Mouse (Mus musculus) small intestine, adult 2 months (tissue): ENCODE measurements around the gene Lce1e. TPM values are rescaled to one million over a fixed set of nuclear protein-coding genes. Genes with fewer than 3 reads are reported as not detected.
"Not testable (repeated sequence)": the region's sequence is repeated elsewhere in the genome, so short reads cannot be mapped to it uniquely, and the experiment has no call there.

Experiments
- H3K27ac ChIP-seq: fragments of 200-500 bp; 2 replicates; pipeline ENCODE4 v1.5.1; 2012; ENCODE audit warnings: low read depth, low read length, control low read depth, inconsistent platforms; ENCODE audit not compliant: insufficient read depth
- H3K27me3 ChIP-seq: fragments of 200-500 bp; 2 replicates; pipeline ENCODE4 v1.6.1; 2012; ENCODE audit warnings: mild to moderate bottlenecking, moderate library complexity, low read length, inconsistent platforms; ENCODE audit not compliant: control insufficient read depth, insufficient read depth
- H3K36me3 ChIP-seq: fragments of 200-500 bp; 2 replicates; pipeline ENCODE4 v1.6.1; 2012; ENCODE audit warnings: mild to moderate bottlenecking, low read length, control low read depth, inconsistent platforms; ENCODE audit not compliant: control insufficient read depth, insufficient read depth
- H3K4me1 ChIP-seq: fragments of 200-500 bp; 2 replicates; pipeline ENCODE4 v1.6.1; 2012; ENCODE audit warnings: low read length, inconsistent platforms, mixed read lengths; ENCODE audit not compliant: control insufficient read depth, insufficient read depth, insufficient read length
- H3K4me3 ChIP-seq: fragments of 200-500 bp; 2 replicates; pipeline ENCODE4 v1.5.1; 2012; ENCODE audit warnings: low read depth, mild to moderate bottlenecking, control low read depth, inconsistent platforms, low read length, moderate library complexity
- CTCF ChIP-seq: fragments of 200-500 bp; IDR thresholded peaks from 2 replicates; pipeline ENCODE4 v1.5.1; 2012; ENCODE audit warnings: low read depth, mild to moderate bottlenecking, control low read depth, inconsistent platforms, low read length, moderate library complexity, mixed read lengths; ENCODE audit not compliant: insufficient replicate concordance, insufficient read length; ENCODE audit errors: extremely low read depth
- POLR2A ChIP-seq: fragments of 200-500 bp; IDR thresholded peaks from 2 replicates; pipeline ENCODE4 v1.6.1; 2012; ENCODE audit warnings: low read depth, mild to moderate bottlenecking, control low read depth, inconsistent platforms, low read length, moderate library complexity
- WGBS: fragments of 180-500 bp; shearing (Covaris S2); methylation state at CpG from one replicate; pipeline ENCODE4 v1.1.7; 2018; 5-methylcytosine and 5-hydroxymethylcytosine counted together
- polyA plus RNA-seq: library from polyadenylated mRNA; depleted of rRNA; stranded (reverse); fragments of >200 nt; gene quantifications from 2 replicates; pipeline ENCODE4 v1.2.3, GENCODE M21; 2012; rRNA removed

The Lce1e gene
- polyA plus RNA-seq, 1 experiment: not detected

DNA sequence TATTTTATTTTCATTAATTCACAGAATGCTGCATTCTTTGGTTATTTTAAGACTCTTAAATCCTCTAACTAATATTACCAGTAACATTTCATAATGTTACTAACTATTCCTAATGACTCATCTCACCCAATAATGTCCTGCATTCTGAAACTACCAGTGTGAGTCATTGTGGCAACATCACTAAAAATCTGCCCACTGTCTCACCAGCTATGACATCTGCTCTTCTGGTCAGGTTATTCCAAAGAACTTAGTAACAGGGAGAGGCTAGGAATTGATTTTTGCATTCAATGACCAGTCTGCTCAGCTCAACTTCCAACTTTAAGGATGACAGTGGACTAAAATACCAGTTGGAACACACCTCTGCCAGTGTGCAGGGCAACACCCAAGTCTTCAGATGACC lies 17.2 kb downstream of the Lce1e start:
- TF ChIP-seq CTCF: no peak
- TF ChIP-seq POLR2A: no peak
- Histone ChIP-seq H3K27ac (no peak overlapping the region), H3K36me3 (no peaks in the 10 kb centered on the region), H3K4me1 (no peaks in the 10 kb centered on the region), H3K4me3 (no peak overlapping the region), H3K27me3 (no peaks in the 10 kb centered on the region)

DNA sequence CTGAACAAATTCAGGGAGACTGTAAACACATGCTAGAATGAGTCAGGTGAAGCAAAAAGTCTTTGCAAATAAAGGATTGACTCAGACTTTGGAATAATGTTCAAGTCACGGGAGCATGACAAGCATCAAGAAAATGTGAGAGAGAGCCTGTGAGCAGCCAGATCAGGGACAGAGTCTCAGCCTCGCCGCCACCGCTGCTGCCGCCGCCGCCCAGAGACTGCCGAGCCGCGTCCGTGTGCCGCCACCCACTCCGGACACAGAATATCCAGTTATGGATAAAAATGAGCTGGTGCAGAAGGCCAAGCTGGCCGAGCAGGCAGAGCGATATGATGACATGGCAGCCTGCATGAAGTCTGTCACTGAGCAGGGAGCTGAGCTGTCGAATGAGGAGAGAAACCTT lies 19.7 kb downstream of the Lce1e start:
- WGBS: 64% methylated on average over 16 of the region's 16 CpGs
- not testable (repeated sequence) for H3K27me3 ChIP-seq, H3K4me1 ChIP-seq

DNA sequence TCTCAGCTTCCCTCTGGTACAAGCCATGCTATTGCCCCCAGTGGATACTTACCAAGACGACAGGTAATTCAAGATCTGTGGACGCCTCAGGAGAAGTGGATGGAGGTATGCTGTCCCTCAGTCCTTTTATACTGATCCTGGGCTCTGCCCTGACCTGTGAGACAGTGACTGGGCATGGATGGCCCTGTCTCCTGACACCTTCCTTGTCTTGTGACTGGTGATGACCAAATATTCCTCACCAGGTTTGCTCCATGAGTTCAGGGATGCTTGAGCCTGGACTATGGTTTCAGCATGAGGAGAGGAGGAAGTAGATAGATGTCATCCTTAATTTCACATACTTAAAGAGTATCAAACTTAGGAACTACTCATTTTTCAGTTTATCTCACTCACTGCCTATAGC lies 21.8 kb downstream of the Lce1e start, which contains the start of gene Lce1d:
Gene Lce1d, minus strand, starts transcription at position 101 of the 400 bp plus-strand sequence.
- H3K27me3 ChIP-seq: no peaks in the 10 kb centered on the region
- WGBS: 51% methylated on average over 2 of the region's 2 CpGs
- H3K4me1 ChIP-seq: no peaks in the 10 kb centered on the region
- H3K4me3 ChIP-seq: no peak within 1 kb of the TSS
- no peaks in the 10 kb centered on the region for H3K36me3 ChIP-seq
- H3K27ac ChIP-seq: no peak within 1 kb of the TSS
- TF ChIP-seq POLR2A (no peak), CTCF (no peak)

More for the DNA sequence above, 19.7 kb downstream of the Lce1e start:
- not testable (repeated sequence) for H3K36me3 ChIP-seq, H3K27ac ChIP-seq, H3K4me3 ChIP-seq

DNA sequence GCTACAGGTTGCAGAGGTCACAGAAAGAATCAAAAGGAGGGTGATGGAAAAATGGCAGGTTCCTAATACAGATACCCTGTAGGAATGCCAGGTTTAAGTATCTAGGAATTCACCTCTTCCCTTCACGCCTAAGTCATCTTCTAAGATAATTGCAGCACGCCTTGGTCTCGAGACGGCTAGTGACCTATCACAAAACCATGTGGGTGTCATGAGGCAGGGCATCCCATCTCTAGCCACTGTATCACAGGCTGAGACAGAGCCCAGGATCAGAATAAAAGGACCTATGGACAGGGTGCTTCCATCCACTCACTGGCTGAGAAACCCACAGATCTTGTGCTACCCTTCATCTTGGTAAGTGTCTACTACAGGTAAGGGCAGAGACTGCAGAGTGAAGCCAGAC lies 29.9 kb downstream of the Lce1e start, which contains the start of gene Lce1c:
Gene Lce1c, plus strand, starts transcription at position 301 of the 400 bp plus-strand sequence.
- H3K4me1 ChIP-seq: no peaks in the 10 kb centered on the region
- WGBS: 84% methylated on average over 4 of the region's 4 CpGs
- no peaks in the 10 kb centered on the region for H3K27me3 ChIP-seq
- no peak within 1 kb of the TSS for H3K4me3 ChIP-seq
- no peaks in the 10 kb centered on the region for H3K36me3 ChIP-seq
- H3K27ac ChIP-seq: no peak within 1 kb of the TSS
- TF ChIP-seq POLR2A (no peak), CTCF (no peak)

DNA sequence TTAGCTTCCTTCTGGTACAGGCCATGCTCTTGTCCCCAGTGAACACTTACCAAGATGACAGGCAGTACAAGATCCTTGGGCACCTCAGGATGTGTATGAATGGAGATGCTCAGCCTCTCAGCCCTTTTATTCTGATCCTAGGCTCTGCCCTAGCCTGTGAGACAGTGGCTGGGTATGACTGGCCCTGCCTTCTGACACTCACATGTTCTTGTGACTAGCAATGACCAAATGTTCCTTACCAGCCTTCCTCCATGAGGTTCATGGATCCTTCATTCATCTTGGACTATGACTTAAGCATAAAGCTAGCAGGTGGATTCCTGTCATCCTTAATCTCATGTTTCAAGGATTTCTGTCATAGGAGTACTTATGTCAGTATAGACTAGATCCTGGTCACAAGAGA lies 38.7 kb downstream of the Lce1e start, which contains the start of gene Lce1a2:
Gene Lce1a2, minus strand, starts transcription at position 101 of the 400 bp plus-strand sequence.
- TF ChIP-seq CTCF: no peak
- TF ChIP-seq POLR2A: no peak
- H3K4me3 ChIP-seq: no peak within 1 kb of the TSS
- H3K4me1 ChIP-seq: no peaks in the 10 kb centered on the region
- no peaks in the 10 kb centered on the region for H3K27me3 ChIP-seq
- no peaks in the 10 kb centered on the region for H3K36me3 ChIP-seq
- H3K27ac ChIP-seq: no peak within 1 kb of the TSS

Other genes starting within 250 kb of the Lce1e start
- gene Sprr1a, start 223.2 kb downstream of the Lce1e start, polyA plus RNA-seq: 43.3 and 86.0 TPM in 2 replicates
- gene Sprr4, start 208.6 kb downstream of the Lce1e start, polyA plus RNA-seq: not detected in 2 replicates
- gene 2310046K23Rik, start 174.6 kb downstream of the Lce1e start, polyA plus RNA-seq: not detected in 2 replicates
- gene Ivl, start 135.3 kb downstream of the Lce1e start, polyA plus RNA-seq: 0.34 TPM in 1 of 2 replicates, not detected in the other
- gene Smcp, start 120.1 kb downstream of the Lce1e start, polyA plus RNA-seq: 0.62 TPM in 1 of 2 replicates, not detected in the other
- gene 2210017I01Rik, start 101.6 kb downstream of the Lce1e start, polyA plus RNA-seq: not detected in 2 replicates
- gene Lce6a, start 87.4 kb downstream of the Lce1e start, polyA plus RNA-seq: not detected in 2 replicates
- gene Lce1a1, start 60.8 kb downstream of the Lce1e start, polyA plus RNA-seq: not detected in 2 replicates
- not detected in 2 replicates for gene Lce1b, start 52.1 kb downstream of the Lce1e start, polyA plus RNA-seq
- not detected in 2 replicates for gene Lce1a2, start 38.8 kb downstream of the Lce1e start, polyA plus RNA-seq
- not detected in 2 replicates for gene Lce1c, start 29.8 kb downstream of the Lce1e start, polyA plus RNA-seq
- not detected in 2 replicates for gene Lce1d, start 21.9 kb downstream of the Lce1e start, polyA plus RNA-seq
- not detected in 2 replicates for gene Lce1f, start 11.3 kb upstream of the Lce1e start, polyA plus RNA-seq
- gene Gm38119, start 30.0 kb upstream of the Lce1e start, polyA plus RNA-seq: not detected in 2 replicates
- gene Lce1g, start 43.3 kb upstream of the Lce1e start, polyA plus RNA-seq: not detected in 2 replicates
- gene Lce1h, start 56.0 kb upstream of the Lce1e start, polyA plus RNA-seq: not detected in 2 replicates
- not detected in 2 replicates for gene Lce1i, start 69.8 kb upstream of the Lce1e start, polyA plus RNA-seq
- not detected in 2 replicates for gene Lce1j, start 81.4 kb upstream of the Lce1e start, polyA plus RNA-seq
- gene Lce1k, start 98.8 kb upstream of the Lce1e start, polyA plus RNA-seq: not detected in 2 replicates
- gene Kprp, start 118.2 kb upstream of the Lce1e start, polyA plus RNA-seq: not detected in 2 replicates
- not detected in 2 replicates for gene Lce1l, start 142.2 kb upstream of the Lce1e start, polyA plus RNA-seq
- gene 2310050C09Rik, start 161.1 kb upstream of the Lce1e start, polyA plus RNA-seq: not detected in 2 replicates
- not detected in 2 replicates for gene Lce3a, start 217.2 kb upstream of the Lce1e start, polyA plus RNA-seq
- not detected in 2 replicates for gene Lce3b, start 223.9 kb upstream of the Lce1e start, polyA plus RNA-seq
- gene Lce3c, start 235.4 kb upstream of the Lce1e start, polyA plus RNA-seq: not detected in 2 replicates
- gene Lce3d, start 248.3 kb upstream of the Lce1e start, polyA plus RNA-seq: not detected in 2 replicates